9 mouse cellular contexts compared by ENCODE assay signal in the genomic region with DNA sequence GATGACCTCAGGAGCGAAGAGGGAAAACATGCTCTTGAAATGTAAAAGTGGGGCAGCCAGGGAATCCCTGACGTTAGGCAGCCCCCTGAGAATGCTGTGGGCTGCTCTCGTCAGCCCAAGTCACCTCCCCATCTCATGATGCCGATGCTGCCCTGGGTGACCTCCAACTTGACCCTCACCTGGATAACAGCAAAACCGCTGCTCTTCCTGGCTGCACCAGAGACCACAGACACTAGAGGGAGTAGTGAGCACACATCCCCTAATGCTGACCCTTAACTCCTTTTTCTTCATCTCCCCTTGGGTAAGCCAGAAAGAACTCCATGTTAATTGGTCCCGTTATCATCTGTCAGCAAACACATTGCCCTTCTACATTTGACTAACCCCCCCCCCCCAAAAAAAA.
DNase-seq lines count a peak whose midpoint lies in the region; ATAC-seq lines count a peak whose summit lies in the region.
"Had no signal": no experiment of that assay in that cellular context is flagged by ENCODE, and none has a peak within 500 bp of the region (broad histone marks: within the 10 kb centered on the region; RNA-seq: fewer than 3 reads in every experiment).

No protein-coding gene starts in this region.

- ATAC-seq in hindbrain, embryonic 11.5 days (ENCODE audit: low FRiP score) = no peak
- ATAC-seq in hindbrain, embryonic 13.5 days (ENCODE audit: low FRiP score) = no peak
- peak; percentile 82 for ATAC-seq in granulocyte monocyte progenitor cell, adult 5-6 weeks (replicated peaks; ENCODE audit: poor library complexity, severe bottlenecking)
- ATAC-seq in monocyte, adult 5-6 weeks (replicated peaks; ENCODE audit: insufficient number of reproducible peaks, low FRiP score, low TSS enrichment, poor library complexity, severe bottlenecking) = no peak
- ATAC-seq: midbrain, embryonic 13.5 days had no signal

- H3K4me3 ChIP-seq in hindbrain, embryonic 11.5 days (ENCODE audit: low read depth, low read length) = no peak overlapping the region
- H3K4me3 ChIP-seq in hindbrain, embryonic 13.5 days = no peak overlapping the region
- H3K4me3 ChIP-seq: midbrain, embryonic 13.5 days had no signal

- no peak overlapping the region for H3K27ac ChIP-seq in hindbrain, embryonic 11.5 days (ENCODE audit: low read depth, low read length)
- H3K27ac ChIP-seq in hindbrain, embryonic 13.5 days = no peak overlapping the region
- H3K27ac ChIP-seq: midbrain, embryonic 13.5 days had no signal

- no peaks in the 10 kb centered on the region for H3K9me3 ChIP-seq in hindbrain, embryonic 11.5 days (ENCODE audit: control insufficient read depth, low read length)
- no peaks in the 10 kb centered on the region for H3K9me3 ChIP-seq in hindbrain, embryonic 13.5 days
- H3K9me3 ChIP-seq: midbrain, embryonic 13.5 days had no signal

- no peak overlapping the region for H3K9ac ChIP-seq in hindbrain, embryonic 11.5 days (ENCODE audit: low read depth, low read length)
- H3K9ac ChIP-seq in hindbrain, embryonic 13.5 days = no peak overlapping the region
- H3K9ac ChIP-seq: midbrain, embryonic 13.5 days had no signal

- peak; percentile 54 for DNase-seq in hindbrain, embryonic 11.5 days (ENCODE audit: low spot score)
- DNase-seq in thymus, postnatal 4 days = peak; percentile 28
- no peak for DNase-seq in thymus, postnatal 0 days (ENCODE audit: low spot score)
- no peak for DNase-seq in MN1 (ENCODE audit: low spot score)
- DNase-seq in cerebellum, adult 18-20 months = no peak

- no peaks in the 10 kb centered on the region for H3K27me3 ChIP-seq in hindbrain, embryonic 11.5 days (ENCODE audit: control insufficient read depth, insufficient read depth, low read length)
- no peaks in the 10 kb centered on the region for H3K27me3 ChIP-seq in hindbrain, embryonic 13.5 days
- H3K27me3 ChIP-seq: midbrain, embryonic 13.5 days had no signal

- no peaks in the 10 kb centered on the region for H3K36me3 ChIP-seq in hindbrain, embryonic 11.5 days (ENCODE audit: control insufficient read depth, insufficient read depth, low read length)
- peaks cover 62% of the 10 kb centered on the region for H3K36me3 ChIP-seq in hindbrain, embryonic 13.5 days

- no peak overlapping the region for H3K4me2 ChIP-seq in hindbrain, embryonic 11.5 days (replicated peaks; ENCODE audit: low read depth, low read length)
- H3K4me2 ChIP-seq in hindbrain, embryonic 13.5 days = no peak overlapping the region
- H3K4me2 ChIP-seq: midbrain, embryonic 13.5 days had no signal

- WGBS in hindbrain, embryonic 11.5 days = 43% methylated on average over 6 of the region's 6 CpGs
- WGBS in hindbrain, embryonic 13.5 days = 45% methylated on average over 6 of the region's 6 CpGs

- no peaks in the 10 kb centered on the region for H3K4me1 ChIP-seq in hindbrain, embryonic 11.5 days (replicated peaks; ENCODE audit: control insufficient read depth, insufficient read depth, low read length)
- peaks cover 22% of the 10 kb centered on the region for H3K4me1 ChIP-seq in hindbrain, embryonic 13.5 days (replicated peaks)

Comparison
In these comparisons a context has a peak if more than half of its experiments do, and no peak if none do; other contexts are left out.
1. DNase-seq: peak in hindbrain, embryonic 11.5 days (single experiment) and thymus, postnatal 4 days (single experiment); none in thymus, postnatal 0 days (single experiment), MN1 (single experiment) and cerebellum, adult 18-20 months (0 of 2).